Mouse (Mus musculus) embryonic facial prominence, embryonic 15.5 days (tissue): ENCODE results near the gene Camta2. TPM values are rescaled to one million over a fixed set of nuclear protein-coding genes. Genes with fewer than 3 reads are reported as not detected.

ENCODE experiments used
- ATAC-seq: fragments of 200-750 bp; cut with Nextera tagmentation; 2 replicates; pipeline ENCODE4 v1.8.0; 2017; ENCODE audit warnings: low read depth, moderate TSS enrichment; ENCODE audit not compliant: insufficient number of reproducible peaks, low FRiP score, low TSS enrichment
- H3K27ac ChIP-seq: fragments of 300-500 bp; sonication (generic); replicated peaks from 2 replicates; pipeline ENCODE4 v1.5.1; 2015; ENCODE audit warnings: mild to moderate bottlenecking, inconsistent platforms
- H3K27me3 ChIP-seq: fragments of 300-500 bp; sonication (generic); 2 replicates; pipeline ENCODE4 v1.6.1; 2015; ENCODE audit warnings: inconsistent platforms
- H3K36me3 ChIP-seq: fragments of 300-500 bp; sonication (generic); 2 replicates; pipeline ENCODE4 v1.6.1; 2015; ENCODE audit warnings: mild to moderate bottlenecking, inconsistent platforms
- H3K4me1 ChIP-seq: fragments of 300-500 bp; sonication (generic); 2 replicates; pipeline ENCODE4 v1.6.1; 2015; ENCODE audit warnings: inconsistent platforms
- H3K4me2 ChIP-seq: fragments of 300-500 bp; sonication (generic); replicated peaks from 2 replicates; pipeline ENCODE4 v1.6.1; 2015; ENCODE audit warnings: mild to moderate bottlenecking, inconsistent platforms
- H3K4me3 ChIP-seq: fragments of 300-500 bp; sonication (generic); replicated peaks from 2 replicates; pipeline ENCODE4 v1.5.1; 2015; ENCODE audit warnings: mild to moderate bottlenecking, inconsistent platforms
- H3K9ac ChIP-seq: fragments of 300-500 bp; sonication (generic); 2 replicates; pipeline ENCODE4 v1.6.1; 2015; ENCODE audit warnings: inconsistent platforms
- H3K9me3 ChIP-seq: fragments of 300-500 bp; sonication (generic); replicated peaks from 2 replicates; pipeline ENCODE4 v1.6.1; 2016; ENCODE audit warnings: inconsistent platforms
- WGBS: fragments of 180-500 bp; shearing (Covaris S2); methylation state at CpG from one replicate; pipeline ENCODE4 v1.1.7; 2015; 5-methylcytosine and 5-hydroxymethylcytosine counted together
- polyA plus RNA-seq: library from polyadenylated mRNA; unstranded; fragments of >200 nt; fragmentation: Nextera tagmentation; extraction: Ambion mirVana; gene quantifications from 2 replicates; pipeline ENCODE4 v1.2.1, GENCODE M21; 2015

Gene Camta2
- polyA plus RNA-seq, 1 experiment from 2014 or later, result 17.5 TPM

DNA sequence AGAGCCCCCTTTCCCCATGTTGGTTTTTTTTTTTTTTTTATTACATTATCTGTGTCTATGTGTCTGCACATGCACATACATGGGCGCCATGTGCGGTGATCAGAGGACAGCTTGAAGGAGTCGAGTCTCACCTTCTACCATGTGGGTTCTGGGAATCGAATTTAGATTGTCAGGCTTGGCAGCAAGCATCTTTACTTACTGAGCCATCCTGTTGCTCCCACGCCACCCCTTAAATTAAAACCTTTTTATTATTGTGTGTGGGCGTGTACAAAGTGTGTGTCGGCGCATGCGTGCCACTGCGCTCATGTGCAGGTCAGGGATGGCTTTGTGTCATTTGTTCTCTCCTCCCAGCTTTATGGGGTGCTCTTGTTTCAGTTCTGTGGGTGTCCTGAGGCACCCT, 23.1 kb upstream of the Camta2 start:
- no peak overlapping the region for H3K27ac ChIP-seq
- WGBS, result 93% methylated on average over 10 of the region's 10 CpGs
- no peaks in the 10 kb centered on the region for H3K4me1 ChIP-seq
- H3K9me3 ChIP-seq, result no peaks in the 10 kb centered on the region
- H3K4me3 ChIP-seq, result no peak overlapping the region
- no peak overlapping the region for H3K4me2 ChIP-seq
- peaks cover 74% of the 10 kb centered on the region for H3K36me3 ChIP-seq
- no peak overlapping the region for H3K9ac ChIP-seq
- no peaks in the 10 kb centered on the region for H3K27me3 ChIP-seq
- no peak for ATAC-seq

DNA sequence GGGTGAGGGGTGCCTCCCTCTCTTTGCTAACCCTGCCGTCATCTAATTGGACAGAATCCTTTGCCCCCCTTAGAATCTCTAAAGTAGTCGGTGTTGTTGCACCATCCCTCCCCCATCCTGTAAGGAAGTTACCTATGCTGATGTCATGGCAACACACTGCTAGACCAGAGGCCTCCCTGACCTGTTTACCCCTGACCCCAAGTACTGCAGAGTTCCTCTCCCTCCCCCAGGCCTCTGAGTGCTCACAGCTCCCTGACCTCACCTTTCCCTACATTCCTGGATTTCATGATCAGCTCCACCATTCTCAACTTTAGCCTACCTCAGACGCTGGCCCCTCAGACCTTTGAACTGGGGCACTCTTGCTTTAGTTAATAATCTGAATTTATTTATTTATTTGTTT, 18.2 kb upstream of the Camta2 start:
- Histone ChIP-seq H3K36me3 (peaks cover 80% of the 10 kb centered on the region), H3K27me3 (no peaks in the 10 kb centered on the region), H3K4me3 (no peak overlapping the region), H3K9me3 (no peaks in the 10 kb centered on the region), H3K9ac (no peak overlapping the region), H3K4me1 (peaks cover 23% of the 10 kb centered on the region), H3K4me2 (no peak overlapping the region), H3K27ac (no peak overlapping the region)
- ATAC-seq, result no peak
- WGBS, result 77% methylated on average over 3 of the region's 3 CpGs

DNA sequence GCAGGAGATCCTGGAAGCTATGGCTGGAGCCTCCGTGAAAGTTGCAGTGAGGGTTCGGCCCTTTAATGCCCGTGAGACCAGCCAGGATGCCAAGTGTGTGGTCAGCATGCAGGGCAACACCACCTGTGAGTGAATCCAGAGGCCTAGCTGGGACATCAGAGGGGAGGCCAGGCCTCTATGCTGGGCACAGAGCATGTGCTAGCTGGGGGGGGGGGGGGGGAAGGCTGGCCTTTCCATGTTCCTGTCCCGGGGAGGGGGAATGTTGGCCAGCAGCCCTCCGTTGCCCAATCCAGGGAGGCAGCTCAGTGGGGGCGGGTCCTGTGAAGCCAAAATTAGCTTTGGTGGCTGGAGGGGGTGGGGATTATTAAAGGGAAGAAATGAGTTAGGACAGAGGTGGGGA, 14.9 kb upstream of the Camta2 start:
- Histone ChIP-seq H3K36me3 (peaks cover 48% of the 10 kb centered on the region), H3K9me3 (no peaks in the 10 kb centered on the region), H3K27ac (no peak overlapping the region), H3K4me2 (peak overlapping the region; percentile 81), H3K27me3 (no peaks in the 10 kb centered on the region), H3K9ac (no peak overlapping the region), H3K4me3 (no peak overlapping the region), H3K4me1 (peaks cover 27% of the 10 kb centered on the region)
- WGBS, result 40% methylated on average over 5 of the region's 6 CpGs
- no peak for ATAC-seq

DNA sequence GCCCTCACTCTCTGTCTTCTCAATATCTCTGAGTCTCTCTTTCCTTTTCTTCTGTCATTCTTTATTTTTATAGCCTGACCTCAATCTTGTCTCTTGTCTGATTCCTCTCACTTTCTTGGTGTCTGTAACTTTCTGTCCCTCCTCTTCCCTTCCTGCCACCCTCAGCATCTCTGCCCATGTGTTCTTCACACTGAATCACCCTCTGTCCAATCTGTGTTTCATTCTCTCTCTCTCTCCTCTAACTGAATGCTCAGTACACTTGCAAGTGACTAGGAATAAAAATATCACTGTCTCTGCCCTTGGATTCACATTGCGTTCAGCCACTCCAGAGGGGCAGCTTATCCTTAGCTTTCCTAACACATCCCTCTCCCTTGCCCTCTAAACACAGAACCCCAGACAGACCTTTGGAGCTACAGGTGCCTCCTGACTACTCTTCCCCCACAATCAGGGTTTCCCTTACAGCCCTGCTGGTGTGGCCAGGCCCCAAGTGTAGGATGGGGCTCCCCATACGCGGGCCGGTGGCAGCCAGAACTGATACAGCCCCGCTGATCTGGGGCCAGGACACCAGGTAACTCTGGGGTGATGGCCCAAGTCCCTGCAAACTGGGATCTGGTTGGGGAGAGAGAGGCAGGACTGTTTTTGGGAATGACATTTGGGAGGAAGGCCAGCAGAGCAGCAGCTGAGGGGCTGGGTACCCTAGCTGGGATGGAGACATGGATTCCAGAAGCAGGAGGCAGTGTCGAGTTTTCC, 14.3 kb upstream of the Camta2 start:
- peaks cover 42% of the 10 kb centered on the region for H3K36me3 ChIP-seq
- no peak for ATAC-seq
- H3K9ac ChIP-seq, result peak overlapping the region; percentile 98; the same call in 1 of the 2 replicates
- H3K27ac ChIP-seq, result no peak overlapping the region
- no peaks in the 10 kb centered on the region for H3K9me3 ChIP-seq
- no peaks in the 10 kb centered on the region for H3K27me3 ChIP-seq
- 77% methylated on average over 6 of the region's 6 CpGs for WGBS
- H3K4me3 ChIP-seq, result peak overlapping the region; percentile 97
- peaks cover 27% of the 10 kb centered on the region for H3K4me1 ChIP-seq
- peak overlapping the region; percentile 81 for H3K4me2 ChIP-seq

DNA sequence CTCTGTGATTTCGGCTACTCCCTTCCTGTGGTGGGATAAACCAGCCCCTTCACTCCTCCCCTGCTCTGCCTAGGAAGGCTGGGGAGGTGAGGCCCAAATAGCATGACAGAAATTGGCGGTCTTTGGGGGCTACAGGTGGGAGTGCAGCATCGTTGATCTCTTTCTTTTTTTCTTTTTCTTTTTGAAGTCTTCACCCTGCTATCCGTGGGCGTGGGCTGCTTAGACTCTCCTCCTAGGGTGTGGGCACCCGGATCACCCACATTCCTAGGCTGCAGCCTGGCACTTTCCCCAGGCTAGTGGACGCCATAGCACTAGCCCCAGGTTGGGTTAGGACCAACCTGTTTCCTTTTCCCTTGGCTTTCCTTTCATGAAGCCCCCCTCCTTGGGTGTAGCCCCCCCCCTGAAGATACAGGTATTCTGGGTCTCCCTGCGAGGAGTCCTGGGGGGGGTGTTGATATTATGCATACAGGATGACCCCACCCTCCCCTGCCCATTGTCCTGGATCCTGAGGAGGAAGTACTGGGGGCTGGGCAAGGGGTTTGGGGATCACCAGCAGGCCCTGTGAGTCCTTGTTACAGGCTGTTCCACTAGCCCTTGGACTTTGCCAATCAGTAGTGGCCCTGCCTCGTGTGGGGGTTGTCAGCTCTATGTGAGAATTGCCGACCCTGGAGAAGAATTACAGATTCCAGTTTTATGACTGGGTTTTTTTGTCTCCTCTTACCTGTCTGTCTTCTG, 13.5 kb upstream of the Camta2 start:
- H3K4me2 ChIP-seq, result peak overlapping the region; percentile 81
- no peaks in the 10 kb centered on the region for H3K9me3 ChIP-seq
- WGBS, result 16% methylated on average over 10 of the region's 10 CpGs
- peak overlapping the region; percentile 98 for H3K9ac ChIP-seq
- H3K4me1 ChIP-seq, result peaks cover 27% of the 10 kb centered on the region
- peak overlapping the region; percentile 98 for H3K27ac ChIP-seq
- peaks cover 34% of the 10 kb centered on the region for H3K36me3 ChIP-seq
- H3K4me3 ChIP-seq, result peak overlapping the region; percentile 97
- no peaks in the 10 kb centered on the region for H3K27me3 ChIP-seq
- no peak for ATAC-seq

DNA sequence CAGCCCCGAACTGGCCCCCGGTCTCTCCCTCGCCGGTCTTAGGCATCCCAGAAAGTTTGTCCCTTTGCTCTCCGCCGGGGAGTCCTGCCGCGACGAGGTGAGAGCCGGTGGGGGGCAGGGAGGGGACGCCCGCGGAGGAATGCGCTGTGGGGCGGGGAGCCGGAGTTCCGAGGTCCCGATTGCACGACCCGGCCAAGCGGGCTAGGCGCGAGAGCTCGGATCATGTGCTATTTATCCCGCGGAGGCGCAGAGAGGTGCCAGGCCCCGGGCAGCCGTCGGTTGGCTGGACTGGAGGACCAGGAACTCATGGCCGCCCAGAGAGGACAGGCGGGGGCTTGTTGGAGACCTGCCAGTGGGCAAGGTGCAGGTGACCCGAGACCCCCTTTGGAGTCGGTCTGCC, 12.7 kb upstream of the Camta2 start:
- Histone ChIP-seq H3K9ac (peak overlapping the region; percentile 98), H3K27me3 (no peaks in the 10 kb centered on the region), H3K36me3 (peaks cover 27% of the 10 kb centered on the region), H3K27ac (peak overlapping the region; percentile 98), H3K4me3 (peak overlapping the region; percentile 97), H3K9me3 (no peaks in the 10 kb centered on the region), H3K4me1 (peaks cover 27% of the 10 kb centered on the region), H3K4me2 (peak overlapping the region; percentile 81)
- WGBS, result 0% methylated on average over 34 of the region's 34 CpGs
- ATAC-seq, result peak; percentile 40

DNA sequence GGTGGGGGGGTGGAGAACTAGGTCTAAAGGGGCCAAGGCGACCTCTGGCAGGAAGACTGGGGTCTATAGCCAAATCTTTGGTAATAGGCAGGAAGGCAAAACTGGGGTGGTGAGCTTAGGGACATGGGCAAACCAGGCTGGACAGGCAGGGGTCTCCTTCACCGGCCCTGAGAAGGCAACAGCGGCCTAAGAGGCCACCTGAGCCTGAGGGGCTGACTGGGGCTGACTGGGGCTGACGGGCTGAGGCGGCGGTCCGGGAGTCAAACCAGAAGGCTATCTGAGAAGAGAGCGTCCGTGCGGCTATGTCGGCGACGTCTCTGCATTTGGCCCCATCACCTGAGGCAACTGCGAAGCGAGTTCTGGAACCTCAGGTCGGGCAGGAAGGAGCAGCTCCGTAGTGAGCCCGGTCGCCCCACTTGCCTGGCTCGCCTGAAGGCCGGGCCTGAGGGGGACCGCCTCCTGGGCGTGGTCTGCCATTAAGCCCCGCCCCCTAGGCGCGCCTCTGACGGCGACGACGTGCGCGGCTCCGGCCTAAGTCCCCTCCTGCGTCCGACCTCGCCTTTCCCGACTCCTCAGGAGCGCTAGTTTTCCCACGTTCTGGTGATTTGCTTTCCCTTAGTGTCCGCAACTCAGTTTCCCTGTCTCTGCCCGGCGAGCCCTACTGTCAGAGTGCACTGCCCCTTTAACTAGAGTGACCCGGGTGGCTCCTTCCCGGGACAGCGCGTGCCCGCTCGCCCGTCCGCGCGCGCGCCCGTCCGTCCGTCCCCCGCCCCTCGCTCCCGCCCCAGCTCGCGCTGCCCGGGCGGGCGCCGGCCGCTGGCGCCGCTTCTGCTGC, 12.0 kb upstream of the Camta2 start, which contains the start of the genes Inca1 and Kif1c:
Gene Inca1 (minus strand): TSS at position 434 of the 835 bp plus-strand sequence.
Gene Kif1c (plus strand): TSS at position 827 of the 835 bp plus-strand sequence.
- H3K36me3 ChIP-seq, result peaks cover 20% of the 10 kb centered on the region
- no peaks in the 10 kb centered on the region for H3K27me3 ChIP-seq
- WGBS, result 1% methylated on average over 68 of the region's 69 CpGs
- H3K4me3 ChIP-seq, result peak within 1 kb of the TSS; percentile 97
- ATAC-seq, result peak; percentile 94
- H3K4me1 ChIP-seq, result peaks cover 27% of the 10 kb centered on the region
- peak within 1 kb of the TSS; percentile 98 for H3K9ac ChIP-seq
- H3K9me3 ChIP-seq, result no peaks in the 10 kb centered on the region
- peak within 1 kb of the TSS; percentile 98 for H3K27ac ChIP-seq
- H3K4me2 ChIP-seq, result peak within 1 kb of the TSS; percentile 81

DNA sequence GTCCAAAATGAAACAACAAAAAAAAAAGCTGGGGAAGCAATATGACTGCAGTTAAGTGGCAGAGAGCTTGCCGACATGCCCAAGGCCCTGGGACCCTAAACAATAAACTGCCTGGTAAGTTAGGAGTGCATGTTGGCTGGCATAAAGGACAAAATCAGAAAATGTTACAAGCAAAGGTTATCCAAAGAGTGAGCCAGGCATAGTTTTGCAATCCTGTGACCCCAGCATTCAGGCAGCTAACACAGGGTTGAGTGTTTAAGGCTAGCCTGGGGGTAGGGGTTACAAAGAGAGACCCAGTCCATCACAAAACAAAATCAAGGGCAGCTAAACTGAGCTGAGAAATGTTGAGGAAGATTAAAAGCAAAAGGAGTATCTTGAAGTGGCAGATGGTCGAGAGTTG, 11.1 kb upstream of the Camta2 start:
- no peaks in the 10 kb centered on the region for H3K27me3 ChIP-seq
- ATAC-seq, result no peak
- peaks cover 11% of the 10 kb centered on the region for H3K36me3 ChIP-seq
- H3K4me1 ChIP-seq, result peaks cover 27% of the 10 kb centered on the region
- no peak overlapping the region for H3K4me3 ChIP-seq
- no peaks in the 10 kb centered on the region for H3K9me3 ChIP-seq
- H3K27ac ChIP-seq, result no peak overlapping the region
- H3K9ac ChIP-seq, result no peak overlapping the region
- no peak overlapping the region for H3K4me2 ChIP-seq
- 68% methylated on average over 2 of the region's 2 CpGs for WGBS

DNA sequence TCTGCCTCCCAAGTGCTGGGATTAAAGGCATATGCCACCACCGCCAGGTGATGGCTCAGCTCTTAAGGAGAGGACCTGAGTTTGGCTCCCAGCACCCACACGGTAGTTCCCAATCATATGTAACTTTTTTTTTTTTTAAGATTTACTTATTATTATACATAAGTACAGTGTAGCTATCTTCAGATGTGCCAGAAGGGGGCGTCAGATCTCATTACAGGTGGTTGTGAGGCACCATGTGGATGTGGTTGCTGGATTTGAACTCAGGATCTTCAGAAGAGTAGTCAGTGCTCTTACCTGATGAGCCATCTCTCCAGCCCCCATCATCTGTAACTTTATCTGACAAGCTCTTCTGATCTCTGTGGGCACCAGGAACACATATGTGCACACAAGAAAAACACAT, 9.5 kb upstream of the Camta2 start:
- ATAC-seq, result no peak
- 62% methylated on average over 3 of the region's 3 CpGs for WGBS

DNA sequence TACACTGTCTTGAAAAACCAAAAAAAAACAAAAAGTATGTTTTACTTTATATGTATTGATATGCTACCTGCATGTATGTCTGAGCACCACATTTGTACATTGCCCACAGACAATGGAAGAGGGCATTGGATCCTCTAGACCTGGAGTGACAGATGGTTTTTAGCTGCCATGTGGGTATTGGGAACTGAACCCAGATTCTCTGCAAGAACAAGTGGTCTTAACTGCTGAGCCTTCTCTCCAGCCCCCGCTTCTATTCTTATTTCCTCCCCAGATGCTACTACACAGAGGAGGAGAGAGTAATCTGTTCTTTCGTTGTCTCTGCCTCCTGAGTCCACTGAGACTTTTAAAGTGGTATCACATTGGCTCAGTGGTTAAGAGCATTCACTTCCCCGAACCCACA, 5.6 kb upstream of the Camta2 start:
- Histone ChIP-seq H3K27me3 (no peaks in the 10 kb centered on the region), H3K4me2 (no peak overlapping the region), H3K9me3 (no peaks in the 10 kb centered on the region), H3K36me3 (no peaks in the 10 kb centered on the region), H3K4me1 (peaks cover 8% of the 10 kb centered on the region), H3K9ac (no peak overlapping the region), H3K27ac (no peak overlapping the region), H3K4me3 (no peak overlapping the region)
- WGBS, result 62% methylated on average over 3 of the region's 3 CpGs
- ATAC-seq, result no peak

More for the DNA sequence above, 9.5 kb upstream of the Camta2 start:
- Histone ChIP-seq H3K27ac (no peak overlapping the region), H3K9ac (no peak overlapping the region), H3K4me2 (no peak overlapping the region), H3K27me3 (no peaks in the 10 kb centered on the region), H3K36me3 (no peaks in the 10 kb centered on the region), H3K4me3 (no peak overlapping the region), H3K4me1 (peaks cover 16% of the 10 kb centered on the region), H3K9me3 (no peaks in the 10 kb centered on the region)

DNA sequence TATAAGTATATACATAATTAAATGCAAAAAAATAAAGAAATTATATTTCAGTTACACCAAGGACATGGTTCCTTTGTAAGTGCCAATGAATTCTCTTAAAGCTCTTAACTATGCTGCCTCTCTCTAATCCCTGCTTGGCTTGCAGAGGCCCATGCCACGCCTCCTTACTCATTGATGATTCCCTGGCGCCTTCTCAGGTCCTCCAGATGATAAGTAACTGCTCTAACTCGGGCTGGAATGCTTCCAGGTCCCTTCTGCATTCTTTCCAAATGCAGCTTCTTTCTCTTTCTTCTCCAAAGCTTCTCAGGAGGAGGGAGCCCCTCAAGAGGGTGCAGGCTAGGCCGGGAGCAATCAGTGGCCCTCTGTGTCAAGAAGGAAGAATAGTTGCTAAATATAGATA, 1.7 kb upstream of the Camta2 start:
- no peak overlapping the region for H3K4me3 ChIP-seq
- no peak overlapping the region for H3K4me2 ChIP-seq
- H3K9ac ChIP-seq, result no peak overlapping the region
- H3K4me1 ChIP-seq, result peaks cover 26% of the 10 kb centered on the region
- no peak overlapping the region for H3K27ac ChIP-seq
- no peaks in the 10 kb centered on the region for H3K27me3 ChIP-seq
- no peaks in the 10 kb centered on the region for H3K9me3 ChIP-seq
- peaks cover 11% of the 10 kb centered on the region for H3K36me3 ChIP-seq
- 45% methylated on average over 4 of the region's 4 CpGs for WGBS
- no peak for ATAC-seq
